Mouse (Mus musculus): Measurements from ENCODE around the gene Clcn6. TPM values are rescaled to one million over a fixed set of nuclear protein-coding genes. Genes with fewer than 3 reads are reported as not detected.

The Clcn6 gene
- polyA plus RNA-seq, 1 experiment from 2014 or later = 6.0 TPM

- Histone ChIP-seq H3K9me3 (ENCODE audit: control insufficient read depth, low read length) (no peaks in the 10 kb centered on the region), H3K9ac (ENCODE audit: low read depth, low read length) (no peak overlapping the region), H3K4me1 (ENCODE audit: control insufficient read depth, insufficient read depth, low read length) (no peaks in the 10 kb centered on the region), H3K36me3 (ENCODE audit: control insufficient read depth, insufficient read depth, low read length) (no peaks in the 10 kb centered on the region), H3K27me3 (ENCODE audit: control insufficient read depth, insufficient read depth, low read length) (no peaks in the 10 kb centered on the region), H3K4me3 (ENCODE audit: low read length) (no peak overlapping the region), H3K27ac (ENCODE audit: low read depth, low read length) (no peak overlapping the region), H3K4me2 (replicated peaks; ENCODE audit: low read depth, low read length) (no peak overlapping the region)
- no peak for ATAC-seq (ENCODE audit: low FRiP score, low TSS enrichment)
- 77% methylated on average over 15 of the region's 15 CpGs for WGBS
Observed at GRCm38 (mm10) chr4:147963623-147964022, 75.0 kb downstream of the Clcn6 start.

DNA sequence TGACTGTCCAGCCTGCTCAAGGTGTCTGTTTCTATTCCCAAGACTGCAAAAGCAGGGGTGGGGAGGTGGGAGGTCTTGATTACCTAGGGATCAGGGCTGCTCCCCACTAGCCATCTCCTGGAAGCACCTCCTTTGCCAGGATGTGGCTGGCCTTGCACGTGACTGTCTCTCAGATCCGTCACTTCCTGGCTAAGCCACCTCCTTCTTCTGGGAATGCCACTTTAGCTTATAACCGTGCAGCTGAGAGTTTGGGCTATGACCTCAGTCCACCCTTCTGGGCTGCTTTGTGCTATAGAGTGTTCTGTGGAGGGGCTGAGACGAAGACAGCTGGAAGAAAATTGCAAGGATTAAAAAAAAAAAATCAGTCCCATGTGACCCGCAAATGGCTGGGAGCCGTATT, 75.8 kb downstream of the Clcn6 start:
- no peaks in the 10 kb centered on the region for H3K36me3 ChIP-seq (ENCODE audit: control insufficient read depth, insufficient read depth, low read length)
- H3K4me2 ChIP-seq (replicated peaks; ENCODE audit: low read depth, low read length) = no peak overlapping the region
- no peak overlapping the region for H3K9ac ChIP-seq (ENCODE audit: low read depth, low read length)
- WGBS = 48% methylated on average over 6 of the region's 6 CpGs
- H3K27ac ChIP-seq (ENCODE audit: low read depth, low read length) = no peak overlapping the region
- no peak for ATAC-seq (ENCODE audit: low FRiP score, low TSS enrichment)
- H3K9me3 ChIP-seq (ENCODE audit: control insufficient read depth, low read length) = no peaks in the 10 kb centered on the region
- no peaks in the 10 kb centered on the region for H3K4me1 ChIP-seq (ENCODE audit: control insufficient read depth, insufficient read depth, low read length)
- no peak overlapping the region for H3K4me3 ChIP-seq (ENCODE audit: low read length)
- H3K27me3 ChIP-seq (ENCODE audit: control insufficient read depth, insufficient read depth, low read length) = no peaks in the 10 kb centered on the region

DNA sequence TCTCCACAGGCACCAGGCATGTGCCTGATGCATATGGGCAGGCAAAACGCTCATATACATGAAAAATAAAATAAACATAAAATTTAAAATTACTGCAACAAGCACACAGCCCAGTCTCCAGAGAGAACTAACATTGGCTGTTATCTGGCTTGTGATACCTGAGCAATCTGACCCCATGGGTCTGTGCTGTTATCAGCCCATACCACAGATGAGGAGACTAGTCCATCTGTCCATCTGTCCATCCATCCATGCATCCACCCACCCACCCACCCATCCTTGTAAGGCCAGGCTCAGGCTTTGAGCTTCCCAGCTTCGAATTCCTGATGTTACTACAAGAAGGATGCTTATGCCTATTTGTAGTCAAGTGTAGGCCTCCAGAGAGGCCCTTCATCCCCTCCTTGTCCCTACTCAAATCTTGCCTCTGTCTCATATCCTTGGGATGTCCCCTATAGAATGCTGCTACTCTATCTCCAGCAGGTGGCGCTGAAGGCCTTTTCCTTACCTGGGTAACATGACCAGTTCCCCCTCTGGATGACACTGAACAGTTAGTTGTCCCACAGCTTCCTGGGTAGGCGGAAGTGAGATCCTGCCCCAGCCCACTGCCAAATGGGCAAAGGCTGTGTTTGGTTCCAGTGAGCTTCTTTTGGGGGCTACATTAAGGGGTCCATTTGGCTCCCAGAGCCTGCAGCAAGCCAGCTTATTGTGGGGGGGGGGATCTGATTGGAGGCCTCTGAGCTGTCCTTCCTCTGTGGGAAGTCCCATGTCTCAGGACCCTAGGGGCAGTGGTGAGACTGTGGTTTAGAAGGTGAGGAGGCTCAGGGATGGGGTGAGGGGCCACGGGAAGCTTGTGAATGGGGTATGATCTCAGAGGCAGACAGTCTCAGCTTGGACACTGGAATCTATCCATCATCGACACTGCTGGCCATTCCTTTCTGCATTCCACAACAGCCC, 78.5 kb downstream of the Clcn6 start:
- WGBS = 40% methylated on average over 6 of the region's 6 CpGs
- Histone ChIP-seq H3K27ac (ENCODE audit: low read depth, low read length) (no peak overlapping the region), H3K36me3 (ENCODE audit: control insufficient read depth, insufficient read depth, low read length) (no peaks in the 10 kb centered on the region), H3K27me3 (ENCODE audit: control insufficient read depth, insufficient read depth, low read length) (no peaks in the 10 kb centered on the region), H3K9me3 (ENCODE audit: control insufficient read depth, low read length) (no peaks in the 10 kb centered on the region), H3K9ac (ENCODE audit: low read depth, low read length) (no peak overlapping the region), H3K4me3 (ENCODE audit: low read length) (no peak overlapping the region), H3K4me1 (ENCODE audit: control insufficient read depth, insufficient read depth, low read length) (no peaks in the 10 kb centered on the region), H3K4me2 (replicated peaks; ENCODE audit: low read depth, low read length) (no peak overlapping the region)
- ATAC-seq (ENCODE audit: low FRiP score, low TSS enrichment) = peak; percentile 39; the same call in 1 of the 2 replicates

DNA sequence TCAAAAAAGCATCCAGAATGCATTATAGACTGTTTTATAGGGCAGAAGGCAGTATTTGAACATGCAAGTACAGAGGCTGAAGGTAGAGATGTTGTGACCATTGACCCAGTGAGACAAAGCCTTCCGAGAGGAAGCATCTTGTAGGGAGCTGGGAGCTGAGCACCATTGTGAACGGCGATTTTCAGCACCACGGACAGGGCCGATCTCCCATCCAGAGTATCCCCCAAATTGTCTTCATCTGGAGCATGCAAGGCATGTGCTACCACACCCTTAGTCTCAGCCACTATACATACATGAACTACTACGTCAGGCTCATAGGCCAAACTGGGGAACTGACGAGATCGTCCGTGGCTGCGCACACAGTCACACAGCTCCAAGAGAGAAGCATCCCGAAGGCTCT, 81.5 kb downstream of the Clcn6 start:
- Histone ChIP-seq H3K4me2 (replicated peaks; ENCODE audit: low read depth, low read length) (no peak overlapping the region), H3K4me3 (ENCODE audit: low read length) (no peak overlapping the region), H3K9ac (ENCODE audit: low read depth, low read length) (no peak overlapping the region), H3K36me3 (ENCODE audit: control insufficient read depth, insufficient read depth, low read length) (no peaks in the 10 kb centered on the region), H3K27ac (ENCODE audit: low read depth, low read length) (no peak overlapping the region), H3K27me3 (ENCODE audit: control insufficient read depth, insufficient read depth, low read length) (no peaks in the 10 kb centered on the region), H3K9me3 (ENCODE audit: control insufficient read depth, low read length) (no peaks in the 10 kb centered on the region), H3K4me1 (ENCODE audit: control insufficient read depth, insufficient read depth, low read length) (no peaks in the 10 kb centered on the region)
- WGBS = 39% methylated on average over 11 of the region's 11 CpGs
- no peak for ATAC-seq (ENCODE audit: low FRiP score, low TSS enrichment)

Other genes starting within 250 kb of the Clcn6 start
- gene Zfp984, start 229.0 kb downstream of the Clcn6 start, polyA plus RNA-seq (2014; fragmentation: Nextera tagmentation; extraction: Ambion mirVana) = 11.0 and 14.9 TPM in 2 replicates
- gene Zfp933, start 190.5 kb downstream of the Clcn6 start, polyA plus RNA-seq (2014; fragmentation: Nextera tagmentation; extraction: Ambion mirVana) = 5.0 and 5.4 TPM in 2 replicates
- gene Miip, start 170.0 kb downstream of the Clcn6 start, polyA plus RNA-seq (2014; fragmentation: Nextera tagmentation; extraction: Ambion mirVana) = 34.7 and 37.6 TPM in 2 replicates
- gene Fv1, start 169.8 kb downstream of the Clcn6 start, polyA plus RNA-seq (2014; fragmentation: Nextera tagmentation; extraction: Ambion mirVana) = 4.6 and 11.6 TPM in 2 replicates
- gene Mfn2, start 134.1 kb downstream of the Clcn6 start, polyA plus RNA-seq (2014; fragmentation: Nextera tagmentation; extraction: Ambion mirVana) = 12.1 and 31.0 TPM in 2 replicates
- gene Plod1, start 102.1 kb downstream of the Clcn6 start, polyA plus RNA-seq (2014; fragmentation: Nextera tagmentation; extraction: Ambion mirVana) = 28.5 and 40.7 TPM in 2 replicates
- gene 2510039O18Rik, start 97.9 kb downstream of the Clcn6 start, polyA plus RNA-seq (2014; fragmentation: Nextera tagmentation; extraction: Ambion mirVana) = 19.0 and 22.1 TPM in 2 replicates
- not detected in 2 replicates for gene Nppb, start 53.0 kb downstream of the Clcn6 start, polyA plus RNA-seq (2014; fragmentation: Nextera tagmentation; extraction: Ambion mirVana)
- 0.45 TPM in 1 of 2 replicates, not detected in the other for gene Nppa, start 38.1 kb downstream of the Clcn6 start, polyA plus RNA-seq (2014; fragmentation: Nextera tagmentation; extraction: Ambion mirVana)
- 11.8 and 19.7 TPM in 2 replicates for gene Mthfr, start 256 bp upstream of the Clcn6 start, polyA plus RNA-seq (2014; fragmentation: Nextera tagmentation; extraction: Ambion mirVana)
- gene Agtrap, start 49.2 kb upstream of the Clcn6 start, polyA plus RNA-seq (2014; fragmentation: Nextera tagmentation; extraction: Ambion mirVana) = 17.4 and 22.8 TPM in 2 replicates
- 81.1 and 99.0 TPM in 2 replicates for gene Mad2l2, start 91.6 kb upstream of the Clcn6 start, polyA plus RNA-seq (2014; fragmentation: Nextera tagmentation; extraction: Ambion mirVana)
- gene Draxin, start 91.9 kb upstream of the Clcn6 start, polyA plus RNA-seq (2014; fragmentation: Nextera tagmentation; extraction: Ambion mirVana) = 0.43 and 0.80 TPM in 2 replicates
- gene Fbxo6, start 113.3 kb upstream of the Clcn6 start, polyA plus RNA-seq (2014; fragmentation: Nextera tagmentation; extraction: Ambion mirVana) = 16.7 and 19.2 TPM in 2 replicates
- 10.8 and 13.2 TPM in 2 replicates for gene Fbxo44, start 121.7 kb upstream of the Clcn6 start, polyA plus RNA-seq (2014; fragmentation: Nextera tagmentation; extraction: Ambion mirVana)
- gene Fbxo2, start 121.8 kb upstream of the Clcn6 start, polyA plus RNA-seq (2014; fragmentation: Nextera tagmentation; extraction: Ambion mirVana) = 1.5 and 1.9 TPM in 2 replicates
- gene Disp3, start 249.1 kb upstream of the Clcn6 start, polyA plus RNA-seq (2014; fragmentation: Nextera tagmentation; extraction: Ambion mirVana) = 0.14 and 0.34 TPM in 2 replicates

Data from kidney, embryonic 14.5 days (tissue).